Mouse (Mus musculus): Measurements from ENCODE around the gene Vps54.

The Vps54 gene

DNA sequence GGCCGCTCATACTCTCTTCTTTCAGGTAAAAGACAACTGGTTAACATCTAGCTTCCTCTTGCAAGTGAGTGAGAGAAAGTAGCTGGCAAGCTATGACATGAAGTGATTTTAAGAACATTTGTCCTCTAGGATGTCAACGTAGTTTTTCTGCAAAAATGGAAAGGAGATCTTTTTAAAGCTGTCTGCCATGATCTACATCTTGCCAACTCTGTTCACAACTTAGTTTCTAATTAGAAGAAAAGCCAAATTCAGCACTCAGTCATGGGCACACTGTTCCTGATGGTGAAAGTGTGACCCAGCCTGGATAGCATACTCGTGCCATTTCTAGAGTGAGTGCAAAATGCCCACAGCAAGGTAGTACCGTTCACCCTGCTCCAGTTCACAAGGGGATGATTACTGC, 100.0 kb downstream of the Vps54 start:
- DNase-seq (ENCODE audit: low read depth, low spot score) = no peak

DNA sequence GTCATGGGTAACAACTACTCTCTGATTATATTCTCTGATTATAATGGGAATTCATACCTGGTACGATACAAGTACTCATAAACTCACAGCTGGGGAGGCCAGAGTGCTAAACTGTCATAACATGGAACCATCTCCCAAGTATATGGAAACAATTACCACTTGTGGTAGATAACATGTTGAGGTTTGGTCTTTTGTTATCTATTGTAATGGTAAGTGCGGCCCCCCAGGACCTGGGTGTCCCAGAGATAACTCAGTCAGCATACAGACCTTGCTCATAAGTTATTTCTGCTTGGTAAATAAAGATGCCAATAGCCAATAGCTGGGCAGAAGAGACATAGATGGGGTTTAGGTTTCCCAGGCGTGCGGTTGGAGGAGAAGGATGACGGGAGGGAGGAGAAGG, 104.4 kb downstream of the Vps54 start:
- DNase-seq (ENCODE audit: low read depth, low spot score) = no peak

DNA sequence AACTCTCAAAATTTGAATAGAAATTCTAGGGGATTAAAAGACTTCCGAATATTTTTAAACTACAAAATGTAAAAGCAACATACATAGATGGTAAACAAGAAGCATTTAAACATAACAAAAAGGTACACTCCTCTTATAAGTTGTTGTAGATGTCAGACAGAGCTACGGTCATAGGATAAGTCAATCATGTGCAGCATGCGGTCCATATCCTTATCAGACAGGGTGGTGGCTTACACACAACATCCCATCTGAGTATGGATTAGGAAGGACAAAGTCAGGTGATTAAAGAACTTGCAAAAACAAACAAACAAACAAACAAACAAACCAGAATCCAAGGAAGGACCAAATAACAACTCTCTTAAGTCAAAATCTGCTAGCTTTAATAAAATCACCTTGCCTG, 106.9 kb downstream of the Vps54 start:
- DNase-seq (ENCODE audit: low read depth, low spot score) = no peak

DNA sequence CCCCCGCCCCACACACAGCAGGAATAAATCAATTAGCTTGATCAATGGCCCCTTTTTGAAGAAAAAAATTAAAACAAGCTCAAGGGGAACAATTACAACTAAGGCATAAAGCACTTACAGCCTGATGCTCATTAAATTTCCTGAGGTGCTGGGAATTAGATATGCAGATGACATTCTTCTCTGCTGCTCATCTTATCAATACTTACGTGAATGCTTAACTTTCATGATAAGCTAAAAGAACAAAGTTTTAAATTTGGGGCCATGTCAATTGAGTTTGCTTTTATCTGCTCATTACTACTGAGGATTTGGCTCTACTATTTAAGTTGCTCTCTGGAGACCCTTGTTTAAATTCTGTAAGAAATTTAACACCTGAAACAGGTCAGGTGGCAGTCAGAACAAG, 109.8 kb downstream of the Vps54 start:
- no peak for DNase-seq (ENCODE audit: low read depth, low spot score)

DNA sequence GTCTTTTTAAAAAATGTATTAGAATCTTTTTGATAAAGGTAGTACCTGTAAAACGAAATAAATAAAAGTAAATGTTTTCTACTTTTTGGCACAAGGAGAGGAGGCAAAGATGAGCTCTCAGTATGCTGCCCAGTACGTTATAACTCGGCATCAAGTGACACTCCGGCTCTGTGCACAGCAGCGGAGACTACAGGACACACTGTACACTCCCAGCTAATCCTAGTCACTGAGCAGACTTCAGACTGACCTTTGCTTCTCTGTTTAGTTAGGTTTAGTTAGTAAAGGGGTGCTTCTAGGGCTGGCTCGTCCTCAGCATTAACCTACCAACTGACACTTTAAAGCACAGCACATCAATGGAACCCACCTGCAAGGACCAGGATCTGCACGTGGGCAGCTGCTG, 112.2 kb downstream of the Vps54 start:
- DNase-seq (ENCODE audit: low read depth, low spot score) = no peak

DNA sequence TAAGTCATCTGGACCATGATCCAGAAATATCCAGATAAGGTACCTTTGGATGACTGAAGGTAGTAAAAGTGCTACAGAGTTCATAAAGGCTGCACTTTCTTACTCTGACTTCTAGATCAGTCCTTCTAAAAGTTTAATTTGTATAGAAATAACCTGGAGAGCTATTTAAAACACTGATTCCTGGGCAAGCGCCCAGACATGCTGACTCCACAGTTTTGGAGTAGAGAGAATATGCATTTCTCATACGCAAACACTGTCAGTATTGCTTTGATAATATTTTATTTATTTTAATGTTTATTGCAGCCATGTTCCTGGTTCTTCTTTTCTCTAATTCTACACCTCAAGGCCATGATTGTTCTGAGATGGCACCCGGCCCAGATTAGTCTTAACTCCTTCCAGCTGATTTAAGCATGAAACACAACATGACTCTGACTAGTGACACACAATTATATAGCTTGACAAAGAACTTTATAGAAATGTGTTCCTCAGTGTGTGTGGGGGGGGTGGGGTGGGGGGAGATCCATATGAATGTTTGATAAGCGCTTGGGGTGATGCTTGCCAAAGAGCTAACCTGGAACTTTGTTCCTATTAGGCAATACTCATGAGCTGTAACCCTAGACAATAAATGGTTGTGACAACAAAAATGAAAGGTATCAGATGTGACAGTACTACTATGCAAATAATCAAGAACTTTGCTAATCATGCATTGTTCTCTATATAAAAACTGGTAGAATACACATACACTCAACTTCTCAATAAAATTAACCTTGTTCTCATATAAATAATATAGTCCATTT, 124.3 kb downstream of the Vps54 start:
- DNase-seq (ENCODE audit: low read depth, low spot score) = no peak

DNA sequence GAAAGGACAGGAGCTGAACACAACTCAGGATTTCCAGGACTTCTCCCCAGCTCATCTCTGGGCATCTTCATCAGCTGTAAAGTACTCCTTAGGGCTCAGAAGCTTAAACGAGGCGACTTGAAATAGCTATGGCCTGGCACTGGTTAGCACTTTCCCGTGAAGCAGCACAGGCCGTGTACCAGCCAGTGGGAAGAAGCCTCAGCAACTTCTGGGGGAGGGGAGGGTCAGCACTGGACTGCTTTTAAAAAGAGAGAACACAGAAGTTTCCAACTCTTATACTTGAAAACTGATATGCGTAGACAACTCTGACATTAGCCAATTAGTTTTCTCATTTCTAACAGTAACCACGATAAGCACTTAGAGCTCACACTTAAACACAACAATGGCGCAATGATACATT, 129.4 kb downstream of the Vps54 start:
- DNase-seq (ENCODE audit: low read depth, low spot score) = no peak

DNA sequence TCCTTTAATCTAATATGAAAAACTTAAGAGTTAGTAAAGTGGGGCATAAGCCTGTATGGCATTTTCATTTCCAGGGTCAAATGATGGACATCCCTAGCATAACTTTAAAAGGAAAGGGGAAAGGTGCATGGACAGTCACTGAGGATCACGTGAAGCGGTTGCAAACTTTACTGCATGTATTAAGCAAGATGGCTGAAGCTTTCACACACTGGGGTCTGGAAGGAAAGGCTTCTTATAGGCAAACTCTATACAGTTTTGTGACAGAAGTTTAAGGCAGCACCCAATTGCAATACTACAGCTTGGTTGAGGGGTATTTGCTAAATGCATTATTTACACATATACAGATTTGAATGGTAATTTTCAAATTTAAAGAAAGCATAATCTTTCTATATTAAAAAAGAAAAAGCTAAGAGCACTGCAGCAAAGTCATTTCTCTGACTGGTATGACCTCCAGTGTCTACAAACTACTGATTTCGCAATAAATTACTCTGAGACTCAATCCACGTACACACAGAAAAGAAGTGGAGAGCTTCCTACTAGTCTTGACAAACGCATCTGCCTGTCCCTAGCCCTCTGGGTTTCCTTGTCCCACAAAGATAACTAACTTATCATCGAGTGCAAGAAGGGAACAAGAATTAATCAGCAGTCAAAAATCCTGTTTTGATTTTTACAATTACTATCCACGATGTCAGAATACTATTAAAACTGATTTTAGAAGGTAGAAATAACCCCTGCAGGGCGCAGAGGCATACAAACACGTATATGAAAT, 130.4 kb downstream of the Vps54 start:
- DNase-seq (ENCODE audit: low read depth, low spot score) = no peak

DNA sequence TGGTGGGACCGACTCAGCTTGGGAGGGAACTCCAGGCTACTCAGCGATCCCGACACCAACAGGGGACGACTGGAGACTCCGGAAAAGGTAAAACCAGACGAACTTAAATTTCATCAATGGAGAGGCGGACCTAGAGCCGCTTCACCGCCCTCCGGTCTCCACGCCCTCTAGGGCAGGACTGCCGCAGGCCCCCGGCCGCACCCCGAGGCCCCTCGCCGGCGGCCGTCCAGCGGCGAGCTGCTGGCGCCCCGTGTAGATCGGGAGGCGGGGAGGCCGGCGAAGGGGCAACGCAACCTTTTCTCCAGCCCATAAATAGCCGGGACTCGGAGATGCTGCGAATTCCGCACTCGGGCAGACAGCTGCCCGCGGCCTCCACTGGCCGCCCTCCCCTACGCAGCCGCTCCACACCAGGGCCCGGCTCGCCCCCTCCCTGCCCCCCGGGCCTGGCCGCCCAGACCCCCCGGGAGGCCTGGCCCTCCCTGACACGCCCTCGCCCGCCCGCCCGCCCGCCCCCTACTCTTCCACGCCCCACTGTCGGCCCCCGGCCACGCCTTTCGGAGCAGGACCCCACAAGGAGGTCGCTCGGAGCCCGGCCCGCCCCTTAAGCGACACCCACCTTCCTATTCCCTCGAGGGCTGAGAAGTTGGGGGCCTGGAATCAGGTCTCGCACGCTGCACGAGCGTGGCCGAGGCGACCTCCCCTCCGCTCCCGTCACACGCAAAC, 131.5 kb downstream of the Vps54 start:
- no peak for DNase-seq (ENCODE audit: low read depth, low spot score)

Data from ZHBTc4 (cell line).